ENCODE assay signal across 20 mouse cellular contexts in genomic region chr1:91006037-91006436, GRCm38 (mm10). TPM values are rescaled to one million over a fixed set of nuclear protein-coding genes. Genes with fewer than 3 reads are reported as not detected.
"Had no signal": no experiment of that assay in that cellular context is flagged by ENCODE, and none has a peak within 500 bp of the region (broad histone marks: within the 10 kb centered on the region; RNA-seq: fewer than 3 reads in every experiment).

No protein-coding gene starts in this region.

- H3K27ac ChIP-seq: kidney, postnatal 0 days; limb, embryonic 12.5 days; lung, embryonic 15.5 days; macrophage; midbrain, embryonic 15.5 days; neural tube, embryonic 12.5 days; stomach, postnatal 0 days had no signal

- H3K4me3 ChIP-seq: limb, embryonic 12.5 days; lung, embryonic 15.5 days; megakaryocyte, embryonic 14.5 days; midbrain, embryonic 15.5 days; neural tube, embryonic 12.5 days had no signal

- H3K4me2 ChIP-seq: limb, embryonic 12.5 days; lung, embryonic 15.5 days; midbrain, embryonic 11.5 days; midbrain, embryonic 15.5 days; neural tube, embryonic 12.5 days had no signal

- DNase-seq: kidney, adult 9 months; kidney, postnatal 36 days; layer of hippocampus, adult 9-11 months; layer of hippocampus, postnatal 36 days; lung, postnatal 14 days; thymus, postnatal 4 days had no signal

- H3K9ac ChIP-seq: limb, embryonic 12.5 days; lung, embryonic 15.5 days; midbrain, embryonic 15.5 days; neural tube, embryonic 12.5 days had no signal

- H3K9me3 ChIP-seq: limb, embryonic 12.5 days; lung, embryonic 15.5 days; megakaryocyte, embryonic 14.5 days; midbrain, embryonic 15.5 days; neural tube, embryonic 12.5 days had no signal

- H3K27me3 ChIP-seq: limb, embryonic 12.5 days; lung, embryonic 15.5 days; midbrain, embryonic 15.5 days; neural tube, embryonic 12.5 days had no signal

- ATAC-seq: midbrain, embryonic 15.5 days had no signal

- H3K4me1 ChIP-seq: limb, embryonic 12.5 days; midbrain, embryonic 15.5 days; neural tube, embryonic 12.5 days had no signal

- H3K36me3 ChIP-seq: limb, embryonic 12.5 days; lung, embryonic 15.5 days; midbrain, embryonic 15.5 days; neural tube, embryonic 12.5 days had no signal

RNA-seq across cellular contexts. Expression of gene Rab17, which starts 36.6 kb away (rescaled TPM):
- total RNA-seq: layer of hippocampus, adult 18-20 months; layer of hippocampus, postnatal 36 days; left cerebral cortex, postnatal 36 days; monocyte, adult 5-6 weeks; neutrophil, adult 5-6 weeks had no signal
- polyA plus RNA-seq: macrophage; midbrain, embryonic 11.5 days; neural tube, embryonic 12.5 days had no signal

RNA-seq across cellular contexts. Expression of gene Prlh, which starts 53.1 kb away (rescaled TPM):
- total RNA-seq: layer of hippocampus, adult 18-20 months; layer of hippocampus, postnatal 36 days; left cerebral cortex, postnatal 36 days; liver, adult 2 months; monocyte, adult 5-6 weeks; neutrophil, adult 5-6 weeks had no signal
- polyA plus RNA-seq: kidney, postnatal 0 days; limb, embryonic 12.5 days; liver, adult 2 months; lung, embryonic 15.5 days; macrophage; midbrain, embryonic 11.5 days; midbrain, embryonic 15.5 days; neural tube, embryonic 12.5 days; stomach, postnatal 0 days had no signal
